In the genomic region with DNA sequence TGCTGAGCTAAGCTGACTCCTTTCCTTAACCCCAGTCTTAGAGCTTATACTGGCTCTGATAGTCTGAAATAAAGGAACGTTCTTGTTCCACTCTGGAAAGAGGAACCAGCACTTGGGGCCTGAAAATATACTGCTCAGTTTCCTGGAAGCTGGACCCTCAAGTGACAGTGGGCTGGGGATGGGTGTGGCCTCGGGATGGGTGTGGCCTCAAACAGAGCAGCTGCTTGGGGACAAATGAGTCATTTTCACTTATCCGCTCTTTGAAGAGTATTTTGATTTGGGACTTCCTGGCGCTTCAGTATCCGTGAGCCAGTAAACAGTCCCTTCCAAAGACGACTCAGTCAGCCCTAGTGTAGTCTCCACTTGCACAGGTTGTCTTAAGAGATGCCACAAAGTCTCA, we compare ENCODE assay signal across 9 mouse cellular contexts. TPM values are rescaled to one million over a fixed set of nuclear protein-coding genes. Genes with fewer than 3 reads are reported as not detected.
DNase-seq lines count a peak whose midpoint lies in the region; ATAC-seq and TF ChIP-seq lines count a peak whose summit lies in the region.
"Had no signal": no experiment of that assay in that cellular context is flagged by ENCODE, and none has a peak within 500 bp of the region (broad histone marks: within the 10 kb centered on the region; RNA-seq: fewer than 3 reads in every experiment).

No protein-coding gene starts in this region.

- 33% methylated on average over 6 of the region's 6 CpGs for WGBS in heart, embryonic 11.5 days (ENCODE audit: insufficient replicate concordance)
- 8% methylated on average over 6 of the region's 6 CpGs for WGBS in lung, postnatal 0 days
- WGBS in forebrain, postnatal 0 days: 68% methylated on average over 6 of the region's 6 CpGs

- H3K36me3 ChIP-seq in heart, embryonic 11.5 days (ENCODE audit: control insufficient read depth, insufficient read depth, low read length): no peaks in the 10 kb centered on the region
- no peaks in the 10 kb centered on the region for H3K36me3 ChIP-seq in lung, postnatal 0 days (ENCODE audit: insufficient read depth, low read length)
- no peaks in the 10 kb centered on the region for H3K36me3 ChIP-seq in forebrain, postnatal 0 days (ENCODE audit: insufficient read depth)

- TF ChIP-seq EP300 in lung, postnatal 0 days (IDR thresholded peaks at IDR 0.05): peak; percentile 83

- peak; percentile 98 for DNase-seq in heart, adult 11 months
- peak; percentile 34 for DNase-seq in urinary bladder, postnatal 14 days (ENCODE audit: low spot score)
- DNase-seq in urinary bladder, postnatal 25 days (ENCODE audit: low spot score): no peak
- peak; percentile 73 for DNase-seq in lung, postnatal 0 days (ENCODE audit: low spot score)
- no peak for DNase-seq in cerebellum, postnatal 36 days
- DNase-seq in forebrain, postnatal 0 days: no peak
- no peak for DNase-seq in embryo, embryonic 9.5 days (ENCODE audit: extremely low spot score)

- no peak overlapping the region for H3K4me2 ChIP-seq in heart, embryonic 11.5 days
- no peak overlapping the region for H3K4me2 ChIP-seq in lung, postnatal 0 days (replicated peaks; ENCODE audit: low read depth, low read length)
- H3K4me2 ChIP-seq in forebrain, postnatal 0 days (ENCODE audit: low read depth): no peak overlapping the region
- H3K4me2 ChIP-seq: midbrain, embryonic 11.5 days had no signal

- ATAC-seq in heart, embryonic 11.5 days (replicated peaks; ENCODE audit: insufficient number of reproducible peaks, low FRiP score, low TSS enrichment): no peak
- peak; percentile 86 for ATAC-seq in lung, postnatal 0 days
- no peak for ATAC-seq in forebrain, postnatal 0 days

- H3K4me1 ChIP-seq in heart, embryonic 11.5 days (ENCODE audit: control insufficient read depth, insufficient read depth, low read length): peaks cover 10% of the 10 kb centered on the region; the same call in 1 of the 2 replicates
- H3K4me1 ChIP-seq in lung, postnatal 0 days (ENCODE audit: insufficient read depth, low read depth, low read length): no peaks in the 10 kb centered on the region
- H3K4me1 ChIP-seq in forebrain, postnatal 0 days (ENCODE audit: insufficient read depth): no peaks in the 10 kb centered on the region

- no peak overlapping the region for H3K9ac ChIP-seq in heart, embryonic 11.5 days (ENCODE audit: low read depth, low read length)
- no peak overlapping the region for H3K9ac ChIP-seq in lung, postnatal 0 days (replicated peaks; ENCODE audit: low read depth)
- no peak overlapping the region for H3K9ac ChIP-seq in forebrain, postnatal 0 days

- H3K9me3 ChIP-seq in heart, embryonic 11.5 days (replicated peaks; ENCODE audit: control insufficient read depth, low read length): no peaks in the 10 kb centered on the region
- H3K9me3 ChIP-seq in lung, postnatal 0 days (ENCODE audit: low read length): no peaks in the 10 kb centered on the region
- H3K9me3 ChIP-seq in forebrain, postnatal 0 days (ENCODE audit: low read length): no peaks in the 10 kb centered on the region

- TF ChIP-seq CTCF in lung, postnatal 0 days (IDR thresholded peaks at IDR 0.05): no peak
- no peak for TF ChIP-seq CTCF in forebrain, postnatal 0 days (IDR thresholded peaks at IDR 0.05; ENCODE audit: low read depth)

- H3K27me3 ChIP-seq in heart, embryonic 11.5 days (ENCODE audit: control insufficient read depth, insufficient read depth, low read length): no peaks in the 10 kb centered on the region
- H3K27me3 ChIP-seq in lung, postnatal 0 days (replicated peaks; ENCODE audit: insufficient read depth, low read length): no peaks in the 10 kb centered on the region
- H3K27me3 ChIP-seq in forebrain, postnatal 0 days (ENCODE audit: insufficient read depth, low read length): no peaks in the 10 kb centered on the region

- no peak overlapping the region for H3K27ac ChIP-seq in heart, embryonic 11.5 days (ENCODE audit: low read depth, low read length)
- no peak overlapping the region for H3K27ac ChIP-seq in lung, postnatal 0 days (ENCODE audit: low read length)
- H3K27ac ChIP-seq in forebrain, postnatal 0 days (ENCODE audit: low read depth, low read length): no peak overlapping the region

- no peak overlapping the region for H3K4me3 ChIP-seq in heart, embryonic 11.5 days (ENCODE audit: low read depth, low read length)
- H3K4me3 ChIP-seq in lung, postnatal 0 days (ENCODE audit: low read depth, low read length): no peak overlapping the region
- no peak overlapping the region for H3K4me3 ChIP-seq in forebrain, postnatal 0 days (ENCODE audit: low read depth, low read length)

RNA-seq across cellular contexts. Expression of gene Rassf4, which starts 8.6 kb away (rescaled TPM):
- 5.7 and 6.9 TPM in 2 replicates for polyA plus RNA-seq in heart, embryonic 11.5 days (2014; fragmentation: Nextera tagmentation; extraction: Ambion mirVana)
- 9.3 and 10.0 TPM in 2 replicates for polyA plus RNA-seq in lung, postnatal 0 days (2015; fragmentation: Nextera tagmentation; extraction: Ambion mirVana)
- total RNA-seq in forebrain, postnatal 0 days (2014; rRNA removed): 2.2 and 2.8 TPM in 2 replicates
- polyA plus RNA-seq in forebrain, postnatal 0 days (2015; fragmentation: Nextera tagmentation; extraction: Ambion mirVana): 4.5 and 6.5 TPM in 2 replicates

RNA-seq across cellular contexts. Expression of gene Depp1, which starts 31.9 kb away (rescaled TPM):
- 4.1 and 5.9 TPM in 2 replicates for polyA plus RNA-seq in heart, embryonic 11.5 days (2014; fragmentation: Nextera tagmentation; extraction: Ambion mirVana)
- 79.3 and 86.1 TPM in 2 replicates for polyA plus RNA-seq in lung, postnatal 0 days (2015; fragmentation: Nextera tagmentation; extraction: Ambion mirVana)
- total RNA-seq in forebrain, postnatal 0 days (2014; rRNA removed): 1.6 and 2.8 TPM in 2 replicates
- 2.6 TPM in 2 replicates for polyA plus RNA-seq in forebrain, postnatal 0 days (2015; fragmentation: Nextera tagmentation; extraction: Ambion mirVana)

RNA-seq across cellular contexts. Expression of gene Tmem72, which starts 34.4 kb away (rescaled TPM):
- polyA plus RNA-seq in heart, embryonic 11.5 days (2014; fragmentation: Nextera tagmentation; extraction: Ambion mirVana): 0.06 TPM in 2 replicates
- 0.01 and 0.02 TPM in 2 replicates for polyA plus RNA-seq in lung, postnatal 0 days (2015; fragmentation: Nextera tagmentation; extraction: Ambion mirVana)
- total RNA-seq in forebrain, postnatal 0 days (2014; rRNA removed): 0.52 and 0.77 TPM in 2 replicates
- 1.3 and 1.9 TPM in 2 replicates for polyA plus RNA-seq in forebrain, postnatal 0 days (2015; fragmentation: Nextera tagmentation; extraction: Ambion mirVana)

RNA-seq across cellular contexts. Expression of gene Zfp422, which starts 53.5 kb away (rescaled TPM):
- 104 and 106 TPM in 2 replicates for polyA plus RNA-seq in heart, embryonic 11.5 days (2014; fragmentation: Nextera tagmentation; extraction: Ambion mirVana)
- 58.1 and 64.4 TPM in 2 replicates for polyA plus RNA-seq in lung, postnatal 0 days (2015; fragmentation: Nextera tagmentation; extraction: Ambion mirVana)
- total RNA-seq in forebrain, postnatal 0 days (2014; rRNA removed): 63.4 and 79.8 TPM in 2 replicates
- polyA plus RNA-seq in forebrain, postnatal 0 days (2015; fragmentation: Nextera tagmentation; extraction: Ambion mirVana): 114 TPM in 2 replicates

Comparison
In these comparisons a context has a peak if more than half of its experiments do, and no peak if none do; other contexts are left out.
1. DNase-seq: peak in heart, adult 11 months (single experiment), urinary bladder, postnatal 14 days (single experiment) and lung, postnatal 0 days (single experiment); none in urinary bladder, postnatal 25 days (single experiment), cerebellum, postnatal 36 days (0 of 2), forebrain, postnatal 0 days (single experiment) and embryo, embryonic 9.5 days (single experiment).
2. RNA of gene Depp1, which starts 31.9 kb away (polyA plus RNA-seq): 79.3 to 86.1 TPM in lung, postnatal 0 days; 4.1 to 5.9 TPM in heart, embryonic 11.5 days and 2.6 TPM in forebrain, postnatal 0 days; every median in the first group is over 10 times any median in the second.